Mouse (Mus musculus) fat pad, adult 2 months (tissue): ENCODE data around the gene Prkce.
"Not testable (repeated sequence)": the region's sequence is repeated elsewhere in the genome, so short reads cannot be mapped to it uniquely, and the experiment has no call there.

ENCODE experiments used
- DNase-seq: peaks from one replicate; pipeline ENCODE4 v3.0.0-alpha.2; 2011; ENCODE audit warnings: low read depth, low spot score; ENCODE audit errors: extremely low read depth

Prkce gene

GRCm38 (mm10) chr17:86470160-86470559, 302.6 kb downstream of the Prkce start:
- DNase-seq = no peak

GRCm38 (mm10) chr17:86471684-86472083, 304.1 kb downstream of the Prkce start:
- DNase-seq = no peak

DNA sequence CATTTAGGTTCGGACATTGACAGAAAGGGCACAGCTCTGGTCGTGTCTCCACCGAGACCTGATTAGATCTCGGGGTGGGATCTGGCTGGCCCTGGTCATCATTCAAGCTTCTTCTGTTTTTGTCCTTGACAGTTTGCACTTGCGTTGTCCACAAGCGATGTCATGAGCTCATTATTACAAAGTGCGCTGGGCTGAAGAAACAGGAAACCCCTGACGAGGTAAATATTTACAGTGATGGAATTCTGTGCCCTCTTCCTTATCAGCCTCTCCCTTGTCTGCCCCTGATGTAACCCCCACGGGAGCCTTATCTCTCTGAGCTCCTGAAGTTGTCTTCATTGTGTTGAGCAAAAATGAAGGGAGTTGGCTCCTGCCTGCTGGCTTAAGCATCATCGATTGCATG, 309.1 kb downstream of the Prkce start:
- no peak for DNase-seq

DNA sequence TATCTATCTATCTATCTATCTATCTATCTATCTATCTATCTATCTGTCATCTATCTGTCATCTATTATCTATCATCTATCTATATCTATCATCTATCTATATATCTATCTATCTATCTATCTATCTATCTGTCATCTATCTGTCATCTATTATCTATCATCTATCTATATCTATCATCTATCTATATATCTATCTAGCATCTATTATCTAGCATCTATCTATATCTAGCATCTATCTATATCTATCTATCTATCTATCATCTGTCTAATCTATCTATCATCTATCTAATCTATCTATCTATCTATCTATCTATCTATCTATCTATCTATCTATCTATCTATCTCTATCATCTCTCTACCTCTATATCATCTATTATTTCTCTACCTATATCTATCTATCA, 309.8 kb downstream of the Prkce start:
- DNase-seq = not testable (repeated sequence)

DNA sequence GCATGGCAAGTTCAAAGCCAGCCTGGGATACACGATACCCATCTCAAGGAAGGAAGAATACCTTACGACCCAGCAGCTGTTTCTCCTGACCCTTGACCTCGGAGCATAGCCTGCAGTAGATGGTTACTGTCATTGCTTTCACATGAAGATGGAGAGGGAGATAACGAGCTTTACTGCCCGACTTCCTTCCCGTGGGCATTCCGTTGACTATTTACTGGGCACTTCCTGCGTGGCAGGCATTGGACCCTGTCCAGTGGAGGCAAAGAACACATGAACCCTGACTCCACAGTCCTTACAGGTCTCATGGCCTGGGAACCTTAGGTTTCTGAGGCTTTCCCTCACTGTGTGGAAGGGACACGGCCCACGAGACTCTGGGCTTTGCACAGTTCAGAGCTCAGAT, 311.8 kb downstream of the Prkce start:
- no peak for DNase-seq

- DNase-seq = no peak
These were observed 315.1 kb downstream of the Prkce start for GRCm38 (mm10) chr17:86482675-86483074.

DNA sequence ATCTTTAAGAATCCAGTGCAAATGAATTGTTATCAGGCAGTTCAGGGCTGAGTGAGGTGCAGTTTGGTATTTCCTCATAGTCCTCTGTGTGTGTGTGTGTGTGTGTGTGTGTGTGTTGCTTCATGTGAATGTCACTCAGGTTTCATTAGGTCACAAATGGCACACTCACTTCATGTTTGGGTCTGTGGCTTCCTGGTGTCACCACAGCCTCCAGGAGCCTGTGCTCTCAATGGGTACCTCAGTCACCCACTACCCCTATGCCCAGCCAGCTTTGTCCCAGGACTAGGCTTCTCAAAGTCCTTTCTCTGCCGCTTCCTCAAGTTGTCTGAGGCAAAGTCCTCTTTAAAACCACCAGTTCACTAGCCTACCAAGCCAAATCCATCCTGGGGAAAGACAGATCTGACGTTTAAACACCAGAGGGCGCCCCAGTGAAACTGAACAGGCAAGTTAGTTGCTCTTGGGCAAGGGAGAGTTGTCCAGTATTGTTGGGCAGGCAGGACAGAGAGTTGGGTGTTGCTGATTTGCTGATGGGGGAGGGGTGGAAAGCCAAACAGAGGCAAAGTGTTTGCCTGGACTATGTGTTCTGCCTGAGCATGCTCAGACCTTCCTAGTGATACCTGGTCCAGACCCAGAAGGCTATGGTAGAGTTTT, 316.6 kb downstream of the Prkce start:
- no peak for DNase-seq

- no peak for DNase-seq
These were observed 319.1 kb downstream of the Prkce start for GRCm38 (mm10) chr17:86486657-86487056.

- no peak for DNase-seq
These were observed 319.9 kb downstream of the Prkce start for GRCm38 (mm10) chr17:86487450-86487849.

- no peak for DNase-seq
These were observed 322.2 kb downstream of the Prkce start for GRCm38 (mm10) chr17:86489827-86490226.

GRCm38 (mm10) chr17:86492376-86492775, 324.8 kb downstream of the Prkce start:
- no peak for DNase-seq

- DNase-seq = no peak
These were observed 326.4 kb downstream of the Prkce start for GRCm38 (mm10) chr17:86493891-86494420.

- DNase-seq = no peak
These were observed 326.9 kb downstream of the Prkce start for GRCm38 (mm10) chr17:86494494-86494893.

DNA sequence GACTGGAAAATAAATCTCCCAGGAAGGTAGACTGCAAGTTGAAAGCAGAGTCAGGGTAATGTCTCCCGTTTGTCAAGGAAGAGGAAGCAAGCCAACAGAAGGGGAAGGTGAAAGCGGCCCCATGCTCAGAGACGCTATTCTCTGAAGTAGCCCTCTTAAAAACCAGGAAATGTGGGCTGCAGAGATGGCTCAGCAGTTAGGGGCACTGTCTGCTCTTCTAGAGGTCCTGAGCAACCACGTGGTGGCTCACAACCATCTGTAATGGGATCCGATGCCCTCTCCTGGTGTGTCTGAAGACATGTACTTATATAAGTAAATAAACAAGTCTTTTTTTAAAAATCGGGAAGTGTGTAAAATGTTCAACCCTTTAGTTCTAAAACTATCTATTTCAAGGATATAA, 327.3 kb downstream of the Prkce start:
- no peak for DNase-seq

GRCm38 (mm10) chr17:86496123-86496771, 328.7 kb downstream of the Prkce start:
- no peak for DNase-seq

DNA sequence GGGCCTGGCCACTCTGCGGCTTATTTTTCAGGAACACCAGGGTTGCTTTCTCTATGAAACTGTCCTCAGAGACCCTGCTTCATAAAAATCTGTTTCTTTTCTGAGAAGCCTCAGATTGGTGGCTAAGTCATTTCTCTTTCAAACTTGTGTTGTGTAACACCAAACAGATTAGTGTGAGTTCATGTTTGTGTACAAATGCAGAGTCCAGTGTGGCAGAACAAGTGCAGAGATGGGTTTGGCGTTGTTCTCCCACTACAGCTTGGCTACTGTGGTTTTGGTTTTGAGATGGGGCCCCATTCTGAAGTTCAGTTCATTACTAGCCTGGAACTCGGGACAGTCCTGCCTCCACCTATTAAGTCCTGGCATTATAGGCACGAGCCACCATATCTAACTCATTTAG, 329.7 kb downstream of the Prkce start:
- no peak for DNase-seq

GRCm38 (mm10) chr17:86499359-86500045, 331.9 kb downstream of the Prkce start:
- DNase-seq = no peak

DNA sequence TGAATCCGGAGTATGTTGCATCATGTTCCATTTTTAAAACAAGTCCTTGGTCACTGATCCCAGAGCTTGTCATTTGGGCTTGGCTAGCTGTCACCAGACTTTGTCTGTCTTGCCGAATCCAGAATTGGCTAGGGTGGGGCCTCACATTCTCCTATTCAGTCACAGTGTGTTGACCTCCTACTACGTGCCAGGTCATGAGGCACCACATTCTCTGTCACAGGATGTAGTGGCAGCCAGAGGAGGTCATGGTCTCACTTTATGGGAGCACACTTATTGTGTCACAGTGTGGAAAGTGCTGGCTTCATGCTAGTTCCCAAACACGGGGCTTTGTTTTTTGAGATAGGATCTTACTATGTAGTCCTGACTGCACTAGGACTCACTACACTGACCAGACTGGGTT, 333.8 kb downstream of the Prkce start:
- DNase-seq = no peak

DNA sequence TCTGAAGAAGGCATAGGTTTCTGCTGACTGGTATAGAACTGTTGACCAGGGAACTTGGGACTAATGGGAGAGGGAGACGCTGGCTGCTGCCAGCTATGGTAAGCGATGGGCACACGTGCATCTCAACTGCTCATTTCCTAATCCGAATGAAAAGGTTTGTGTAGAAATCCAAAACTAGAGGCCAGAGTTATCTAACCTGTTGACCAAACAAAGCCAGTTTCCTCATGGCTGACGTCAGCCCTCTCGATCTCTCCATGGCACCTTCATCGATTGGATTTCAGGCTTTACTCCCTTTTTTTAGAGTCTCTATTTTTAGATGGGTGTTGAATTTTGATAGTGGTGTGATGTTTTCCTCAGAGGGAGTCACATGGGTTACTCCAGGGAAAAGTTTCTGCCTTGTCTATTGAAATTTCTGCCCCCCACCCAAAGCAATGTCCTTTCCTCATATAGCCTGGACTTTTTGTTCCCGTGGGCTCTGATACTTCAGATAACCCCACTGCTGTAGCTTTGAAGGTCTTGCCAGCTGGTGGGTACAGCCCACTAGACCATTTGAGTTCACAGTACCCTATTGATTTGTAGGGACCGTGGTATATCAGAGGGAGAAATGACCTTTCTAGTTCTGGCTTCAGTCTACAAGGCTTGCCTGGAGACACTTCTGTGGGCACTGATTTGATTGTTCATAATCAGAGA, 335.8 kb downstream of the Prkce start:
- no peak for DNase-seq

GRCm38 (mm10) chr17:86505183-86505631, 337.6 kb downstream of the Prkce start, which contains the start of gene Gm10309:
Gm10309 (minus strand) TSS chr17:86505232.
- no peak for DNase-seq

- DNase-seq = no peak
These were observed 339.3 kb downstream of the Prkce start for GRCm38 (mm10) chr17:86506881-86507280.
